Mouse (Mus musculus) cerebellum, postnatal 10 days (tissue): ENCODE results near the gene Chrnb2.

Experiments
- DNase-seq, 2 experiments: peaks; one replicate each; pipeline ENCODE4 v3.0.0; 2021; ENCODE audit warnings: mixed read lengths in 2 of 2

Gene Chrnb2

DNA sequence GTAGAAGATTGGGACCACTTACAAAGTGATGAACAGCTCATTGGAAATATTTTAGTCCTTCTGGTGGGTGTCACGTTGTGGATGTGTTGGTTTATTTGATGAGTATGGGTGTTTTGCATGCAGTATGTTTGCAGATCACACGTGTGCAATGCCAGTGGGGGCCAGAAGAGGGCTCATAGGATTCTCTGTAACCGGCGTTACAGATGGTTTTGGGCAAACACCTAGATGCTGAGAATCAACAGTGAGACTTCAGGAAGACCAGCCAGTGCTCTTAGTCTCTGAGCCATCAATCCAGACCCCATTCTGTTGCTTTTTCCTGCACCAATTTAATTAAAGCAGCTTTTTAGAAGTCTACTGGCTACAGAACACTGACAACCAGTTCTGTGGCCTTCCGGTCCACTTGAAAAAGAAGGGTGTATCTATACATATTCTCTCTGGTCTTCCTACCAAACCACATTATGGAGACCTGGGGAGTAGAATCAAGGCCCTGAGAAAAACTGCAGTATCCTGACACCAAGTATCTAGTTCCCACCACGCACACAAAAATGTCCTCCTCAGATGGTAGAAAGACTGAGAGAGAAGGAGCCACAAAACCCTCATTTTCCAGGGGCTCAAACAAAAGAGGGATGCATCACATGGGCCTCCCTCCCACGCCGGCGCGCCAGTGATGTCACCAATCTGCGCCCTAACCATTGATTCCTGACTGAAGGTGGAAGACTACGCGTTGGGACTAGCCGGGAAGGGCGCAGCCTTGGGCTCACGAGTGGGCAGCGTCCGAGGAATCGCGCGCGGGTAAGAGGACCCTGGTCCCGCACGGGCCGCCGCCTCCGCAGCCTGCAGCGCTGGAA lies 49.8 kb downstream of the Chrnb2 start, which contains the start of gene Adar:
Adar (plus strand) TSS at position 664 of the 848 bp plus-strand sequence.
- DNase-seq, result peak; percentile 94 to 95

DNA sequence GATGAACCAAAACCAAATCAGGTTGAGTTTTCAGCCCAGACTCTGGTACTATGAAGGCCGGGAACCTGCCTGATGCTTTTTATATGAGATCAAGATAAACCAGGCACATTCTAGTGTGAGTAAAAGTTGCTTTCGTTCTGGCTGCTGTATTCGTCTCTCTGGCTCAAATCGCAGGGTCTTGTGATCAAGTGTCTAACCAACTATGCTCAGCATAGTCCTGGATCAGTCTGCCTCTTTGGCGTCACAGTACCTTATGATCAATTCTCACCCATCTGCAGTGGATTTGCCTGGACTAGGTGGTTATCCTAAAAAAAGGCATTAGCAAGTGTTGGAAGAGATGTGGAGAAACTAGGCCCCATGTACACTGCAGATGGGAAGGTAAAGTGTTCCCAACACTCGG lies 60.4 kb downstream of the Chrnb2 start:
- DNase-seq, result no peak

DNA sequence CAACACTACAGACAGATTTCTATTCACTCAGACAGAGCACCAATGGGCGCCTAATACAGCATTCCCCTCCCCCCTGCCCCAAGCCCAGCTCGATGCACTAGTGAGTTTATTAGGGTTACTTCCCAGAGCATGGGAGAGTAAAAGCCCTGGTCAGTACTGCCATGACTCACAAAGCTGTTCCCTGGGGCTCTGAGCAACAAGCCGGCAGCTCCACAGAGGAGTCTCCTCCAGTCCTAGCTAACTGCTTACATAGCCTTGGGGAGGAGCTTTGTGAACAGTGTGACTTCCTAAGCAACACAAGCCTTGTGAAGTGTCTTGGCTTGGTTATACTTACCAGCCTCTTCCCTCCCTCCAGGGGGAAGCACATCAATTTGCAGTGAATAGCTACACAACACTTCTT lies 60.8 kb downstream of the Chrnb2 start:
- DNase-seq, result no peak

DNA sequence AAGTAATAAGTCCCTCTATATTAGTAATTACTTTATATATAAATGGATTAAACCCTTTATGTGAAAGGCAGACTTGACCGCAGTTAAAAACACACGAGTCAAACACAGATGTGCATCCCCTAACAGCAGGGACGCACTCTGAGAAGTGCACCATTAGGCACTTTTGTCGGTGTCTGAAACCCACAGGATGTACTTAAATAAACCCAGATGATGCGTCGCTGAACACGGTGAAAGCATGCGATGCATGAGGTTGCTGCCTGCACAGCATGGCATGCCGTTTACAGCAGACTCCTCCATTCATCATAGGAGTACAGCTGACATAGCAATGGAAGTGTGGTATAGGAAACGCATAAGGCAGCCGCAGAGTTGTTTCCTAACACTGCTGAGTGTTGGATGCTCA lies 64.0 kb downstream of the Chrnb2 start:
- no peak for DNase-seq

DNA sequence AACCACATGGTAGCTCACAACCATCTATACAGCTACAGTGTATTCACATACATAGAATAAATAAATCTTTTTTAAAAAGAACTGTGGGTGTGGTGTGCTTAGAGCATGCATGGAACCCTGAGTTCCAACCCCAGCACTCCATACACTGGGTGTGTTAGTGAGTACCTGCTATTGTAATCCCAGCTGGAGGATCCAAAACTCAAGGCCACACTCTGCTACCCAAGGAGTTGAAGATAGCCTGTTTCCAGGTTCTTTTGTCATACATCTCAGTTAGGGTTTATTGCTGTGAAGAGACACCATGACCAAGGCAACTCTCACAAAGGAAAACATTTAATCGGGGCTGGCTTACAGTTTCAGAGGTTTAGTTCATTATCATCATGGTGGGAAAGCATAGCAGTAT lies 65.5 kb downstream of the Chrnb2 start:
- no peak for DNase-seq
